Mouse (Mus musculus): ENCODE data around the gene Lin28a.

Gene Lin28a

GRCm38 (mm10) chr4:134018779-134019145 is at the start of gene Lin28a:
Gene Lin28a (minus strand): TSS chr4:134018841.
- DNase-seq (ENCODE audit: low spot score) = no peak

- peak; percentile 43 for DNase-seq (ENCODE audit: low spot score)
These were observed 49.3 kb upstream of the Lin28a start for GRCm38 (mm10) chr4:134067833-134068544.

- DNase-seq (ENCODE audit: low spot score) = peak; percentile 29
These were observed 48.7 kb upstream of the Lin28a start for GRCm38 (mm10) chr4:134067383-134067782.

GRCm38 (mm10) chr4:134065431-134066004 is 46.9 kb upstream of the Lin28a start:
- peak; percentile 79 for DNase-seq (ENCODE audit: low spot score)

GRCm38 (mm10) chr4:134062561-134062960 is 43.9 kb upstream of the Lin28a start:
- no peak for DNase-seq (ENCODE audit: low spot score)

GRCm38 (mm10) chr4:134061944-134062446 is 43.4 kb upstream of the Lin28a start:
- peak; percentile 63 for DNase-seq (ENCODE audit: low spot score)

- DNase-seq (ENCODE audit: low spot score) = peak; percentile 43
These were observed 42.7 kb upstream of the Lin28a start for GRCm38 (mm10) chr4:134061166-134061830.

GRCm38 (mm10) chr4:134060135-134060865 is 41.7 kb upstream of the Lin28a start, which contains the start of gene Crybg2:
Gene Crybg2 (plus strand): TSS chr4:134060815.
- no peak for DNase-seq (ENCODE audit: low spot score)

GRCm38 (mm10) chr4:134058908-134059307 is 40.3 kb upstream of the Lin28a start:
- no peak for DNase-seq (ENCODE audit: low spot score)

GRCm38 (mm10) chr4:134058166-134058715 is 39.6 kb upstream of the Lin28a start:
- no peak for DNase-seq (ENCODE audit: low spot score)

- DNase-seq (ENCODE audit: low spot score) = no peak
These were observed 34.9 kb upstream of the Lin28a start, which contains the start of gene Zfp683 for GRCm38 (mm10) chr4:134053538-134053937. Gene Zfp683 (plus strand): TSS chr4:134053838.

- no peak for DNase-seq (ENCODE audit: low spot score)
These were observed 33.9 kb upstream of the Lin28a start for GRCm38 (mm10) chr4:134052560-134052959.

GRCm38 (mm10) chr4:134051912-134052311 is 33.3 kb upstream of the Lin28a start:
- no peak for DNase-seq (ENCODE audit: low spot score)

- no peak for DNase-seq (ENCODE audit: low spot score)
These were observed 29.0 kb upstream of the Lin28a start for GRCm38 (mm10) chr4:134047648-134048047.

GRCm38 (mm10) chr4:134043041-134043440 is 24.4 kb upstream of the Lin28a start:
- DNase-seq (ENCODE audit: low spot score) = no peak

GRCm38 (mm10) chr4:134041317-134042123 is 22.9 kb upstream of the Lin28a start:
- no peak for DNase-seq (ENCODE audit: low spot score)

GRCm38 (mm10) chr4:134035953-134036352 is 17.3 kb upstream of the Lin28a start:
- peak; percentile 78 for DNase-seq (ENCODE audit: low spot score)

- DNase-seq (ENCODE audit: low spot score) = no peak
These were observed 7.2 kb upstream of the Lin28a start for GRCm38 (mm10) chr4:134025802-134026201.

GRCm38 (mm10) chr4:134020621-134021020 is 2.0 kb upstream of the Lin28a start:
- DNase-seq (ENCODE audit: low spot score) = peak; percentile 75

GRCm38 (mm10) chr4:134019641-134020351 is 1.2 kb upstream of the Lin28a start:
- DNase-seq (ENCODE audit: low spot score) = no peak

All from urinary bladder, postnatal 14 days (tissue).